Mouse (Mus musculus) R1 (cell line): ENCODE measurements around the gene Efcab9.

Source experiments
- DNase-seq: peaks from one replicate; pipeline ENCODE4 v3.0.0-alpha.2; 2018; ENCODE audit warnings: low read depth, low spot score

Efcab9 gene

GRCm38 (mm10) chr11:32556333-32556990 is 24.6 kb upstream of the Efcab9 start:
- DNase-seq = no peak

- DNase-seq = no peak
Measured at GRCm38 (mm10) chr11:32555103-32555689, 23.3 kb upstream of the Efcab9 start.

- no peak for DNase-seq
Measured at GRCm38 (mm10) chr11:32554141-32555091, 22.5 kb upstream of the Efcab9 start.

DNA sequence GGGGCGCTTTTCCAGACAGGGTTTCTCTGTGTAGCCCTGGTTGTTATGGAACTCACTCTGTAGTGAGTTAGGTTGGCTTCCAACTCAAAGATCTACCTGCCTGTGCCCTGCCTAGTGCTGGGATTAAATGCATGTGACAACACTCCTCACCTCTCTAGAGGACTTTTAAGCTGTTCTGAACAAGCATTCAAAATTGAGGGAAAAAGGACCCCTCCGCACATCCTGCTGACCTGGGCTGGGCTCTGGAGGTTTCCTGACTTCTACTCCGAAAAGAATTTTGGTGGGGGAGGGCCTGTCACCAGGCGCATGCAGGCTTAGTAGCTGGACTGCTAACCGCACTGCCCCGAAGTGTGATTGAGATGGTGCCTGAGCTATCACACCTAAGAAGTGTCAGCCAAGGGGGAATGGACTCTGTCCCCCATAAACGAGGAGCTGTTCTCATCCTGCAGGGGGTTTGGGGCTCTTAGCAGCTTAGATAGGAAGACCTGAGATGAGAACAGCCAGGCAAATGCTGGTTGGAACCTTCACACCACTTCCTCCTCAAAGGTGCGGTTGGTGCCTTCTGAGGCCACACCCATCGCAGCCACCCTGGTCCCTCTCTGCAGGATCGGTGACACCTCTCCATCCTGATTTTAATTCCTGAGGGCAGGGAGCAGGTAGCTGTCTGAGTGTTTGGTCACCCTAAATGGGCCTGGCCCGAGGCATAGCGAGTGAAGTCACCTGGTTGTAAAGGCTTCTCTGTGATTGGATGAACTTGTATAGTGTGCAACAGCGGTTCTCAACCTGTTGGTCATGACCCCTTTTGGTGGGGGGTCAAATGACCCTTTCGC is 21.6 kb upstream of the Efcab9 start:
- no peak for DNase-seq

DNA sequence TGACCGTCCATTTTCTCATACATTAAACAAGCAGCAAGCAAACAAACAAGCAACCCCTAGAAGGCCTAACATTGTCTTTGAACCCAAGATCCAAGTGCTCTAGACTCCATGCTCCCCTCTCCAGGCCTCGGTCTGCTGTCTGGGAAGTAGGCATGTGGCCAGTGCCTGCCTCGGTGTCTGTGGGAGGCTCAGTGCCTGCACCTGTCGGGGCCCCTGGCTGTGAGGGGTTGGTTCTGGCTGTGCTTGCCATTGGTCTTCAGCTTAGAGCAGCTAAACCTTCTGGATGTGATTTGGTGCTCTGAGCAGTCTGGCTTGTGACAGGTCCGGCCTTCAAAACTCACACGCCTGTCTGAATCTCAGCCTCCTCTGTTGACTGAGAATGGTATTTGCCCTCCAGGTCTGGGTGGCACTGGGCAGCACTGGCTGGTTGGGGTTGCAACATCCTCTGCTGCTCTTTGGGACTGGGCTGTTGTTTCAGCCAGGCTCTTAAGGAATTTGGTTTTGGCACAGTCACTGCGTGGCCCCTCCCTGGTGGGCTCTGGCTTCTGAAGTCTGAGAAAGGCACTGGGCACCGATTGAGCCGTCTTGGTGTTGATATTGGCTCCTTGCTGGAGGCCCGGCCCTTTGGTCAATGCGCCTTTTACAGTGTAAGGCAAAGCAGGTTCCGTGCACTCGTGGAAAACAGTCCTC is 20.7 kb upstream of the Efcab9 start:
- no peak for DNase-seq

DNA sequence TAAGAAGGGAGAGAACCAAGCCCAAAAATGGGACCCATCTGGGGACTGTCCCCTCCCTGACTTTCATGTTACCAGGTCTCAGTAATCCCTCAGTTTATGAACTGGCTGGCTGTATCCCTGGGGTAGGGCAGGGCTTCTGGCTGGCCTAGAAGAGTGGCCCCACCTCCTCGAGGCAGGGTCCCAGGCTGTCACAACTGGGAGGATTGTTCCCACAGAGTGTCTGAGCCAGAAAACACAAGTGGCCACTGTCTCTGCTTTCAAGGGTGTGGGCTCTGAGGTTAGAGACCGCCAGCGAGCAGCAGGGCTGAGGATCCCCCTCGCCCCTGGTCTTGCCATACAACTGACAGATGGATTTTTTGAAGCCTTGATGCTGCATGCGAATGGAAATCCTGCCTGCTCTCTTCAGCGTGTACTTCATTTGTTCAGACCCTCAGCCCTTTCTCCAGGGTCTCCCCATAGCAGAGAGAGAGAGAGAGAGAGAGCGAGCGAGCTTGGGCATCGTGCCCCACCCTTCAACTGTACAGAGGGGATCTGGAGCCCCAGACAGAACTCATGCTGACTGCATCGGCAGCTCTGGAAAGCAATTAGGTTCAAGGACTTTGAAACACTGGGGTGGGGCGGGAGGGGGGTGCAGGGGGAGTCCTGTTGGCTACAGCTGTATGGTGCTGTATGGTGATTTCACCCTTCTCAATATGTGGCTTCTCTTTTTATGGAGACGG is 19.9 kb upstream of the Efcab9 start:
- no peak for DNase-seq

- DNase-seq = no peak
Measured at GRCm38 (mm10) chr11:32551056-32551455, 19.2 kb upstream of the Efcab9 start.

GRCm38 (mm10) chr11:32550102-32550501 is 18.2 kb upstream of the Efcab9 start:
- DNase-seq = no peak

DNA sequence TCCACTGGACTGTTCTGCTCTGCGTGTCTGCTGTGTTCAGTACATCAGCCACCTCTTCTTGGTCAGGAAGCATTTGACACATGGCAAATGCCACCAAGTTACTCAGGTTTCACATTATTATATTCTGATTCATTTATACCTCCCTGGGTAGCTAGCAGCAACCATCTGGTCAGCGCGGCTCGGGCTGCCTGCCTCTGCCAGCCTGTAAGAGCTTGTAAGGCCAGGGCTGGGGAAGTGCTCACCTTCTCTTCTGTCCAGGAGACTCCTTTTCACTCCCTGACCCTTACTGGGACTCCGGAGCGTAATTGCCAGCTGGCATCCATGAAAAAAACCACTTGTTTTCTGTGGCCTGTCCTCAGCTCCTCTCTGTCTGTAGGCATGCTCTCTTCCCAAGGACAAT is 17.4 kb upstream of the Efcab9 start:
- DNase-seq = no peak

GRCm38 (mm10) chr11:32548240-32548639 is 16.4 kb upstream of the Efcab9 start:
- no peak for DNase-seq

DNA sequence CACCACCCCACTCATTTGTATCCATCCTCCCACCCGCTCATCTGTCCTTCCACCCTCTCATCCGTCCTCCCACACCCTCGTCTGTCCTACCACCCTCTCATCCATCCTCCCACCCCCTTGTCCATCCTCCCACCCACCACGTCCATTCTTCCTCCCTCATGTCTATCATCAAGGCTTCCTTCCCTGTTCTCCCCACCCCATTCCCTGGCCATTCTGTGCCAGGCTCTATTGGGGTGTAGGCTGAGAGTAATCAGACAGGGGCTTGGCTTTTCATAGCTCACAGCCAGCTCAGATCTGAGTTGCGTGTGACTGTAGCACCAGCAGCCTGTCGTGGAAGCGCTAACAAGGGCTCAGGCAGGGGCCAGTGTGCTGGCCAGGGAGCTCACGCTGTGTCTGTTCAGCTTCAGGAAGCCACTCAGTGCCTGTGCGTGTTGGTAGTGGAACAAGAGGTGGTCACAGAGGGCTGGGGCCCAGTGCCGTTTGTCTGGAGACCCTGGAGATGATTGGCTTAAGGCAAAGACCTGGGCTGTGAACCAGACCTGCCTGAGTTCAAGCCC is 15.6 kb upstream of the Efcab9 start:
- no peak for DNase-seq

DNA sequence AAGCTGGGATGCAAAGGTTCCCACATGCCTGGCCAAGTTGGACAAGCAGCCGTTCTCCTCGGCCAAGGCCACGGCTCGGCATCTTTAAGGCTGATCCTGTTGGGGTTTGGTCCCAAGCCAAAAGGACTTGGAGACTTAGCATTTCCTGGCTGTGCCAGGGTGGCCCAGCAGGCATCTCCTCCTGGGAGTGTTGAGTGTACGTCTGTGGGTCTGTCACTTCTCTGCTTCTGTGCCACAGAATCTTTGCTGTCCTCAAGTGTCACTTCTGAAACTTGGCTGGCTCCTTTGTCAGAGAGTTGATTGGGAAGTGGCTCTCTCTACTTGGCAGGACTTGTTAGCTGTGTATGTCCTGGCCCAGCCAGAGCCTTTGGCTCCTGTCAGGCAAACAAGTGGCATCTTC is 14.6 kb upstream of the Efcab9 start:
- DNase-seq = no peak

DNA sequence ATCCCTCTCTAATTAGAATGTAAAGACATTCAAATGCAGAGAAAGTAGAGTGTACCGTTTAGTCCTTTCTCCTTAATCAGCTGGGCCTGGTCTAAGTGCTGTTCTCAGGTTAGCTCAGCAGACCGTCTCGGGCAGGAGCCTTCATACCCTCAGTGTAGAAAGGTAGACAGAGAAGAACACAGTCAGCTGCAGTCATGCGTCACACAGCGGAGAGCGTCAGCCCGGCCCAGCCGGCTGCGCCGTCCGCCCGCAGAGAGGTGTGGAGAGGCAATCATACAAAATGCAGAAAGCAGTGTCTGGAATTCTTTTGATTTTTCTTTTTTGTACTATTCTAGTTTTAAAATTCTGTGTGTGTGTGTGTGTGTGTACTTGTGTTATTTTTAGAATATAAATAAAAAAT is 13.7 kb upstream of the Efcab9 start:
- DNase-seq = no peak

GRCm38 (mm10) chr11:32544497-32544896 is 12.6 kb upstream of the Efcab9 start:
- no peak for DNase-seq

GRCm38 (mm10) chr11:32544041-32544440 is 12.2 kb upstream of the Efcab9 start:
- no peak for DNase-seq

DNA sequence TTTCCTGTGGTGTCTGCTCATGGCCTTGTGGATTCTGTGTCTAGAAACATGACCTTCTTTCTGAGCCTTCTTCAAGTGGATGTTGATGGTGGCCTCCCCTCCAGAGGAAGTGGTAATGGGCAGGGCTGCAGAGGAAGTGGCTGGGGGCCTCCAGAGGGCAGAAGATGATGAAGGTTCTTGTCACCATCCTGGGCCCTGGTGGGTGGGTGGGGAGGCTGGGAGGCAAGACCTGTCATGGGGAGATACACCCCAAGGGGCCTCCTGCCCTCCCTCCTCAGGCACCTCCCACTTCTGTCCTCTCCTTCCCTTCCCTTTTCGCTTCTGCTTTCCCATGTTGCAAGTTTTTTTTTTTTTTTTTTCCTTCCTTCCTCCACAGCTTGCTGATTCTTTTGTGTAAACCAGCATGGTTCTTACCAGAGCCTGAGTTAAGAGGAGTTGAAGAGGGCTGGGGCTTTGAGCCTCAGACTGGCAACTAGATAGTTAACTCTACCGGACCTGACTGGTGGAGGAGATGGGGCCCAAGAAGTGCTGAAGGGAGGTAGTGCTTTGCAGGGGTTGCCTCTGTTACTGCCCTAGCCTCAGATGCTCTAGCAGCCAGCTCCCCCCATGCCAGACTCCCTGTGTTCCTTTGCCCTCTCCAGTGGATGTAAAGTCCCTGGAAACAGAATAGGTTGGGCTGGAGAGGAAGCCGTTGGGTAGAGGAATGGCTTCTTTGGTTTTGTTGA is 11.0 kb upstream of the Efcab9 start:
- DNase-seq = no peak

GRCm38 (mm10) chr11:32542181-32542580 is 10.3 kb upstream of the Efcab9 start:
- no peak for DNase-seq

GRCm38 (mm10) chr11:32540463-32540862 is 8.6 kb upstream of the Efcab9 start:
- no peak for DNase-seq

- DNase-seq = no peak
Measured at GRCm38 (mm10) chr11:32539717-32540116, 7.8 kb upstream of the Efcab9 start.
